ENCODE assay signal across 1 mouse cellular context in genomic region chr17:55711984-55712811, GRCm38 (mm10).
A peak's percentile ranks its signal among the peaks of the same experiment; 100 is the strongest.
TF ChIP-seq lines count a peak whose summit lies in the region.

Pot1b (minus strand) TSS chr17:55712628.

TF ChIP-seq in CH12.LX, 34 proteins besides CTCF, POLR2A, EP300 and RAD21 (continued from another document):
- peak; percentile 3; the same call in 1 of the 2 replicates for TF ChIP-seq MAFK (IDR thresholded peaks at IDR 0.05; ENCODE audit: insufficient replicate concordance, low read length)
- TF ChIP-seq JUND (conservative IDR thresholded peaks at IDR 0.05; ENCODE audit: low read depth, low read length) = no peak
- TF ChIP-seq ZMIZ1 (IDR thresholded peaks at IDR 0.05; ENCODE audit: low read depth, low read length) = peak; percentile 60; the same call in 1 of the 2 replicates
- peak; percentile 70 for TF ChIP-seq HCFC1 (IDR thresholded peaks at IDR 0.05; ENCODE audit: low read depth, low read length)
- no peak for TF ChIP-seq SMC3 (IDR thresholded peaks at IDR 0.05; ENCODE audit: low read depth, low read length)
- peak; percentile 49; the same call in 1 of the 2 replicates for TF ChIP-seq MAX (IDR thresholded peaks at IDR 0.05; ENCODE audit: low read length)
- peak; percentile 15; the same call in 1 of the 2 replicates for TF ChIP-seq ZNF384 (IDR thresholded peaks at IDR 0.05; ENCODE audit: low read depth, low read length)
- TF ChIP-seq JUN (IDR thresholded peaks at IDR 0.05; ENCODE audit: insufficient read depth, low read depth, low read length) = no peak
- TF ChIP-seq ZKSCAN1 (IDR thresholded peaks at IDR 0.05; ENCODE audit: borderline replicate concordance, low read depth, low read length) = no peak
- no peak for TF ChIP-seq PAX5 (IDR thresholded peaks at IDR 0.05; ENCODE audit: low read length)
